Mouse (Mus musculus): Measurements from ENCODE around the gene Acbd4. TPM values are rescaled to one million over a fixed set of nuclear protein-coding genes. Genes with fewer than 3 reads are reported as not detected.

Acbd4 gene
- total and polyA plus RNA-seq, 2 experiments from 2014 or later, result 16.3 to 21.6 TPM

DNA sequence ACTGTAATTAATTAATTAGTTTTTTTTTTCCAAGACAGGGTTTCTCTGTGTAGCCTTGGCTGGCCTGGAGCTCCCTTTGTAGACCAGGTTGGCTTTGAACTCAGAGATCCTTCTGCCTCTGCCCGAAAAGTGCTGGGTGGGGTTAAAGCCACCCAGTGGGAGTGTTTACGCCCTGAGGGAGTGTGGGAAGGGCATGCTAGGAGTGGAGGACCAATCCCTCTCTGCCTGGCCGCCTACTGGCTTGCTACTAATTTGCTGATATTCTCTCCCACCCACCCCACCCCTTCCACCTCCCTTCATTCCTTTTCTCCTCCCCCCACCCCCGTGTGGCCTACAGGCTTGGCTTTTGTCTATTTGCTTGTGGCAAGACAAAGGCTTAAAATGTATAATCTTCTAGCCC lies 4.9 kb downstream of the Acbd4 start:
- WGBS, result 80% methylated on average over 4 of the region's 4 CpGs
- Histone ChIP-seq H3K9me3 (replicated peaks; ENCODE audit: control insufficient read depth, low read length) (no peaks in the 10 kb centered on the region), H3K27ac (ENCODE audit: low read depth) (no peak overlapping the region), H3K36me3 (replicated peaks; ENCODE audit: control insufficient read depth, insufficient read depth, low read length) (no peaks in the 10 kb centered on the region; the same call in 1 of the 2 replicates), H3K4me1 (ENCODE audit: control insufficient read depth, insufficient read depth) (peaks cover 13% of the 10 kb centered on the region), H3K4me2 (ENCODE audit: low read depth, low read length) (no peak overlapping the region), H3K4me3 (ENCODE audit: low read depth, low read length) (no peak overlapping the region), H3K27me3 (ENCODE audit: control insufficient read depth, insufficient read depth, low read length) (no peaks in the 10 kb centered on the region), H3K9ac (replicated peaks; ENCODE audit: low read depth, low read length) (no peak overlapping the region)
- no peak for DNase-seq (ENCODE audit: low spot score)
- no peak for TF ChIP-seq EP300 (IDR thresholded peaks at IDR 0.05; ENCODE audit: low read depth)
- no peak for TF ChIP-seq CTCF (IDR thresholded peaks at IDR 0.05; ENCODE audit: low read depth)
- no peak for ATAC-seq (ENCODE audit: insufficient read depth, low read depth)

DNA sequence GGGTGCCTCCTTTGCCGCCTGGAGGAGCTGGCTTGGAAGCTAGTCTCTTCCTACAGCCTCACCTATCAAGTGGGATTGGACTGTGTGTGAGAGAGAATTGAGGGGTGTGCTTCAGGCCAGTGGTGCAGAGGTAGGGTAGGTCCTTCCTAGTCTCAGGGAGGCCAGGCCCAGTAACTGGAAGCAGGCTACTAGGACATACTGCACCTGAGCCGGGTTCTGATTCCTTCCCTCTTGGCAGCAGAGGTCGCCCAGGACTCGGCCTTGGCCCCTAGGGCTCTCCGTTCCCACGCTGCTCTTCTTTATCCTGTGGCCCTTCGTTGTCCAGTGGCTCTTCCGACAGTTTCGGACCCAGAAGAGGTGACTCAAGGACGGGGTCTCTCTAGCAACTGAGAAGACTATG lies 9.8 kb downstream of the Acbd4 start:
- peak overlapping the region; percentile 86 for H3K4me2 ChIP-seq (ENCODE audit: low read depth, low read length)
- peak overlapping the region; percentile 65; the same call in 1 of the 2 replicates for H3K9ac ChIP-seq (replicated peaks; ENCODE audit: low read depth, low read length)
- H3K4me3 ChIP-seq (ENCODE audit: low read depth, low read length), result peak overlapping the region; percentile 49
- no peaks in the 10 kb centered on the region; the same call in 1 of the 2 replicates for H3K36me3 ChIP-seq (replicated peaks; ENCODE audit: control insufficient read depth, insufficient read depth, low read length)
- no peaks in the 10 kb centered on the region for H3K9me3 ChIP-seq (replicated peaks; ENCODE audit: control insufficient read depth, low read length)
- peak overlapping the region; percentile 69 for H3K27ac ChIP-seq (ENCODE audit: low read depth)
- DNase-seq (ENCODE audit: low spot score) (peak; percentile 5), ATAC-seq (ENCODE audit: insufficient read depth, low read depth) (no peak)
- peaks cover 21% of the 10 kb centered on the region for H3K4me1 ChIP-seq (ENCODE audit: control insufficient read depth, insufficient read depth)
- no peaks in the 10 kb centered on the region for H3K27me3 ChIP-seq (ENCODE audit: control insufficient read depth, insufficient read depth, low read length)
- TF ChIP-seq CTCF (IDR thresholded peaks at IDR 0.05; ENCODE audit: low read depth), result no peak
- no peak for TF ChIP-seq EP300 (IDR thresholded peaks at IDR 0.05; ENCODE audit: low read depth)
- WGBS, result 22% methylated on average over 10 of the region's 10 CpGs

DNA sequence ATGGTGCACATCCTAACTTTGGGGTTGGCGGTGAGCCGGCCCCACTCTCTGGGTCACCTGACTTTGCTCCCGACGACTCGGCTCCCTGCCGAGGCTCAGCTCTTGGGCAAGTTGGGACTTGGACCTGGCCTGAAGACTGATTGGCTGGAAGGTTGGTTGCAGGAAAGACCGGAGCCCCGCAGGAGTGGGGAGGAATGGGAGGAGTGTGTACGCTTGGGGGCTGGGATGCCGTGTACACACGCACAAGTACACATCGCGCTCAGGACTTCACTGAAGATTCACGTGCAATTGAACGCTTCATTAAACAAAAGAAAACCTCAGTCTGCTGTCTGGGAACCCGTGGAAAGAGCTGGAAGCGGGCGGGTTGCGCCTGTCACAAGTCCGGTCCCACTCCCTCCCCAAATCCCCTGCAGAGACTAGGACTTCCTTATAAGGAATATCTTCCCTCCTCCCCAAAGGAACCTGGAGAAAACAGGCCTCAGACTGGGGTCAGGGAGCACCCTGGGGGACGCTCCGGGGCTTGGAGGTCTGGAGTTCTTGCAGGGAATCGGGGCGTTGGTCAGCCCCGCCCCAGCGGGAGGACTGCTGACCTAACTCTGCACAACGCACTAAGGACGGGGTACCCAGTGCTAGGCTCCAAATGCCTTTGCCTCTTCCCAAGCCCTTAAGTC lies 10.5 kb downstream of the Acbd4 start:
- H3K27ac ChIP-seq (ENCODE audit: low read depth), result peak overlapping the region; percentile 69
- no peaks in the 10 kb centered on the region for H3K36me3 ChIP-seq (replicated peaks; ENCODE audit: control insufficient read depth, insufficient read depth, low read length)
- peak overlapping the region; percentile 86 for H3K4me2 ChIP-seq (ENCODE audit: low read depth, low read length)
- 7% methylated on average over 28 of the region's 28 CpGs for WGBS
- H3K4me1 ChIP-seq (ENCODE audit: control insufficient read depth, insufficient read depth), result peaks cover 21% of the 10 kb centered on the region
- TF ChIP-seq CTCF (IDR thresholded peaks at IDR 0.05; ENCODE audit: low read depth) (no peak), EP300 (IDR thresholded peaks at IDR 0.05; ENCODE audit: low read depth) (no peak)
- DNase-seq (ENCODE audit: low spot score) (peak; percentile 60), ATAC-seq (ENCODE audit: insufficient read depth, low read depth) (peak; percentile 21)
- H3K9me3 ChIP-seq (replicated peaks; ENCODE audit: control insufficient read depth, low read length), result no peaks in the 10 kb centered on the region
- H3K4me3 ChIP-seq (ENCODE audit: low read depth, low read length), result peak overlapping the region; percentile 49
- no peaks in the 10 kb centered on the region for H3K27me3 ChIP-seq (ENCODE audit: control insufficient read depth, insufficient read depth, low read length)
- H3K9ac ChIP-seq (replicated peaks; ENCODE audit: low read depth, low read length), result peak overlapping the region; percentile 65

- Histone ChIP-seq H3K4me1 (ENCODE audit: control insufficient read depth, insufficient read depth) (peaks cover 21% of the 10 kb centered on the region), H3K9ac (replicated peaks; ENCODE audit: low read depth, low read length) (peak overlapping the region; percentile 65), H3K4me2 (ENCODE audit: low read depth, low read length) (peak overlapping the region; percentile 86), H3K36me3 (replicated peaks; ENCODE audit: control insufficient read depth, insufficient read depth, low read length) (no peaks in the 10 kb centered on the region), H3K4me3 (ENCODE audit: low read depth, low read length) (peak overlapping the region; percentile 49), H3K27ac (ENCODE audit: low read depth) (peak overlapping the region; percentile 69), H3K9me3 (replicated peaks; ENCODE audit: control insufficient read depth, low read length) (no peaks in the 10 kb centered on the region), H3K27me3 (ENCODE audit: control insufficient read depth, insufficient read depth, low read length) (no peaks in the 10 kb centered on the region)
- ATAC-seq (ENCODE audit: insufficient read depth, low read depth) (no peak), DNase-seq (ENCODE audit: low spot score) (no peak)
- WGBS, result 21% methylated on average over 9 of the region's 9 CpGs
- TF ChIP-seq EP300 (IDR thresholded peaks at IDR 0.05; ENCODE audit: low read depth) (no peak), CTCF (IDR thresholded peaks at IDR 0.05; ENCODE audit: low read depth) (no peak)
Measured at GRCm38 (mm10) chr11:103112552-103112912, 11.1 kb downstream of the Acbd4 start.

- Histone ChIP-seq H3K27me3 (ENCODE audit: control insufficient read depth, insufficient read depth, low read length) (no peaks in the 10 kb centered on the region), H3K4me2 (ENCODE audit: low read depth, low read length) (peak overlapping the region; percentile 86), H3K4me1 (ENCODE audit: control insufficient read depth, insufficient read depth) (peaks cover 21% of the 10 kb centered on the region), H3K36me3 (replicated peaks; ENCODE audit: control insufficient read depth, insufficient read depth, low read length) (no peaks in the 10 kb centered on the region), H3K9me3 (replicated peaks; ENCODE audit: control insufficient read depth, low read length) (no peaks in the 10 kb centered on the region), H3K9ac (replicated peaks; ENCODE audit: low read depth, low read length) (no peak overlapping the region; the same call in 1 of the 2 replicates), H3K4me3 (ENCODE audit: low read depth, low read length) (no peak overlapping the region), H3K27ac (ENCODE audit: low read depth) (peak overlapping the region; percentile 69; the same call in 1 of the 2 replicates)
- DNase-seq (ENCODE audit: low spot score), result no peak
- WGBS, result 47% methylated on average over 12 of the region's 12 CpGs
- no peak for ATAC-seq (ENCODE audit: insufficient read depth, low read depth)
- TF ChIP-seq EP300 (IDR thresholded peaks at IDR 0.05; ENCODE audit: low read depth), result no peak
- no peak for TF ChIP-seq CTCF (IDR thresholded peaks at IDR 0.05; ENCODE audit: low read depth)
Measured at GRCm38 (mm10) chr11:103113005-103113404, 11.5 kb downstream of the Acbd4 start.

GRCm38 (mm10) chr11:103113771-103114170 lies 12.3 kb downstream of the Acbd4 start:
- no peak overlapping the region for H3K4me3 ChIP-seq (ENCODE audit: low read depth, low read length)
- H3K9me3 ChIP-seq (replicated peaks; ENCODE audit: control insufficient read depth, low read length), result no peaks in the 10 kb centered on the region
- H3K4me2 ChIP-seq (ENCODE audit: low read depth, low read length), result no peak overlapping the region
- no peaks in the 10 kb centered on the region for H3K27me3 ChIP-seq (ENCODE audit: control insufficient read depth, insufficient read depth, low read length)
- H3K36me3 ChIP-seq (replicated peaks; ENCODE audit: control insufficient read depth, insufficient read depth, low read length), result no peaks in the 10 kb centered on the region
- no peak for ATAC-seq (ENCODE audit: insufficient read depth, low read depth)
- 80% methylated on average over 4 of the region's 4 CpGs for WGBS
- no peak overlapping the region for H3K27ac ChIP-seq (ENCODE audit: low read depth)
- H3K4me1 ChIP-seq (ENCODE audit: control insufficient read depth, insufficient read depth), result peaks cover 25% of the 10 kb centered on the region
- no peak for DNase-seq (ENCODE audit: low spot score)
- H3K9ac ChIP-seq (replicated peaks; ENCODE audit: low read depth, low read length), result no peak overlapping the region
- no peak for TF ChIP-seq EP300 (IDR thresholded peaks at IDR 0.05; ENCODE audit: low read depth)
- TF ChIP-seq CTCF (IDR thresholded peaks at IDR 0.05; ENCODE audit: low read depth), result no peak

All from heart, postnatal 0 days (tissue).